Mouse (Mus musculus) midbrain, embryonic 16.5 days (tissue): Measurements from ENCODE around the gene Cwc27. TPM values are rescaled to one million over a fixed set of nuclear protein-coding genes. Genes with fewer than 3 reads are reported as not detected.

Experiments used
- ATAC-seq: fragments of 200-750 bp; cut with Nextera tagmentation; 2 replicates; pipeline ENCODE4 v1.8.0; 2017; ENCODE audit warnings: moderate TSS enrichment
- H3K27ac ChIP-seq: fragments of 300-500 bp; sonication (generic); 2 replicates; pipeline ENCODE4 v1.5.1; 2014; ENCODE audit warnings: mild to moderate bottlenecking, low read length, mixed read lengths
- H3K27me3 ChIP-seq: fragments of 300-500 bp; sonication (generic); 2 replicates; pipeline ENCODE4 v1.6.1; 2014; ENCODE audit warnings: low read depth, low read length, mixed read lengths; ENCODE audit not compliant: control insufficient read depth, insufficient read depth
- H3K36me3 ChIP-seq: fragments of 300-500 bp; sonication (generic); 2 replicates; pipeline ENCODE4 v1.6.1; 2014; ENCODE audit warnings: mild to moderate bottlenecking, low read length, moderate library complexity, mixed read lengths; ENCODE audit not compliant: control insufficient read depth, insufficient read depth
- H3K4me1 ChIP-seq: fragments of 300-500 bp; sonication (generic); 2 replicates; pipeline ENCODE4 v1.6.1; 2014; ENCODE audit warnings: mild to moderate bottlenecking, low read length, mixed read lengths; ENCODE audit not compliant: control insufficient read depth, insufficient read depth
- H3K4me2 ChIP-seq: fragments of 300-500 bp; sonication (generic); 2 replicates; pipeline ENCODE4 v1.6.1; 2014; ENCODE audit warnings: mild to moderate bottlenecking, low read length, mixed read lengths
- H3K4me3 ChIP-seq: fragments of 300-500 bp; sonication (generic); 2 replicates; pipeline ENCODE4 v1.5.1; 2014; ENCODE audit warnings: low read depth, mild to moderate bottlenecking, low read length, moderate library complexity, mixed read lengths
- H3K9ac ChIP-seq: fragments of 300-500 bp; sonication (generic); 2 replicates; pipeline ENCODE4 v1.6.1; 2014; ENCODE audit warnings: low read depth, low read length, mixed read lengths
- H3K9me3 ChIP-seq: fragments of 300-500 bp; sonication (generic); replicated peaks from 2 replicates; pipeline ENCODE4 v1.6.1; 2014; ENCODE audit warnings: mild to moderate bottlenecking, low read length, mixed read lengths; ENCODE audit not compliant: control insufficient read depth, poor library complexity, severe bottlenecking
- WGBS: fragments of 180-500 bp; shearing (Covaris S2); extraction: QIAGEN DNeasy Blood & Tissue Kit; methylation state at CpG from one replicate; pipeline ENCODE4 v1.1.7; 2014; 5-methylcytosine and 5-hydroxymethylcytosine counted together
- polyA plus RNA-seq: library from polyadenylated mRNA; unstranded; fragments of >200 nt; fragmentation: Nextera tagmentation; extraction: Ambion mirVana; gene quantifications from 2 replicates; pipeline ENCODE4 v1.2.1, GENCODE M21; 2015

Gene Cwc27
- polyA plus RNA-seq, 1 experiment from 2014 or later: 27.7 TPM

GRCm38 (mm10) chr13:104594820-104595351 is 222.1 kb downstream of the Cwc27 start:
- ATAC-seq: no peak
- no peaks in the 10 kb centered on the region for H3K36me3 ChIP-seq
- no peaks in the 10 kb centered on the region for H3K9me3 ChIP-seq
- no peaks in the 10 kb centered on the region; the same call in 1 of the 2 replicates for H3K4me1 ChIP-seq
- H3K27ac ChIP-seq: no peak overlapping the region
- 47% methylated on average over 4 of the region's 4 CpGs for WGBS
- H3K4me3 ChIP-seq: no peak overlapping the region
- H3K9ac ChIP-seq: no peak overlapping the region
- no peak overlapping the region for H3K4me2 ChIP-seq
- H3K27me3 ChIP-seq: no peaks in the 10 kb centered on the region

- no peak overlapping the region for H3K4me2 ChIP-seq
- no peaks in the 10 kb centered on the region for H3K9me3 ChIP-seq
- no peak for ATAC-seq
- no peak overlapping the region for H3K4me3 ChIP-seq
- no peak overlapping the region for H3K9ac ChIP-seq
- no peak overlapping the region for H3K27ac ChIP-seq
- 90% methylated on average over 7 of the region's 7 CpGs for WGBS
- H3K4me1 ChIP-seq: no peaks in the 10 kb centered on the region; the same call in 1 of the 2 replicates
- H3K27me3 ChIP-seq: no peaks in the 10 kb centered on the region
- no peaks in the 10 kb centered on the region for H3K36me3 ChIP-seq
Observed at GRCm38 (mm10) chr13:104590931-104591330, 226.0 kb downstream of the Cwc27 start.

- ATAC-seq: 0 out of 2 replicates have a peak, but pooled peaks have one; percentile 32
Observed at GRCm38 (mm10) chr13:104590097-104590607, 226.8 kb downstream of the Cwc27 start.

GRCm38 (mm10) chr13:104588383-104588782 is 228.6 kb downstream of the Cwc27 start:
- Histone ChIP-seq H3K4me2 (no peak overlapping the region), H3K9ac (no peak overlapping the region), H3K27me3 (no peaks in the 10 kb centered on the region), H3K4me1 (no peaks in the 10 kb centered on the region), H3K36me3 (no peaks in the 10 kb centered on the region), H3K27ac (no peak overlapping the region), H3K9me3 (no peaks in the 10 kb centered on the region), H3K4me3 (no peak overlapping the region)
- 69% methylated on average over 5 of the region's 5 CpGs for WGBS
- ATAC-seq: no peak

More at GRCm38 (mm10) chr13:104590097-104590607, 226.8 kb downstream of the Cwc27 start:
- Histone ChIP-seq H3K36me3 (no peaks in the 10 kb centered on the region), H3K4me3 (no peak overlapping the region), H3K9ac (peak overlapping the region; percentile 35; the same call in 1 of the 2 replicates), H3K4me1 (no peaks in the 10 kb centered on the region; the same call in 1 of the 2 replicates), H3K27ac (no peak overlapping the region), H3K9me3 (no peaks in the 10 kb centered on the region), H3K27me3 (no peaks in the 10 kb centered on the region), H3K4me2 (no peak overlapping the region)
- 46% methylated on average over 11 of the region's 11 CpGs for WGBS

Other genes starting within 250 kb of the Cwc27 start
- gene Srek1ip1, start 24.7 kb downstream of the Cwc27 start, polyA plus RNA-seq: 15.5 and 18.8 TPM in 2 replicates
- 1.6 and 1.9 TPM in 2 replicates for gene Shisal2b, start 46.8 kb upstream of the Cwc27 start, polyA plus RNA-seq
- 5.0 and 5.8 TPM in 2 replicates for gene Rgs7bp, start 237.8 kb upstream of the Cwc27 start, polyA plus RNA-seq